26 mouse cellular contexts compared by ENCODE assay signal in the genomic region with DNA sequence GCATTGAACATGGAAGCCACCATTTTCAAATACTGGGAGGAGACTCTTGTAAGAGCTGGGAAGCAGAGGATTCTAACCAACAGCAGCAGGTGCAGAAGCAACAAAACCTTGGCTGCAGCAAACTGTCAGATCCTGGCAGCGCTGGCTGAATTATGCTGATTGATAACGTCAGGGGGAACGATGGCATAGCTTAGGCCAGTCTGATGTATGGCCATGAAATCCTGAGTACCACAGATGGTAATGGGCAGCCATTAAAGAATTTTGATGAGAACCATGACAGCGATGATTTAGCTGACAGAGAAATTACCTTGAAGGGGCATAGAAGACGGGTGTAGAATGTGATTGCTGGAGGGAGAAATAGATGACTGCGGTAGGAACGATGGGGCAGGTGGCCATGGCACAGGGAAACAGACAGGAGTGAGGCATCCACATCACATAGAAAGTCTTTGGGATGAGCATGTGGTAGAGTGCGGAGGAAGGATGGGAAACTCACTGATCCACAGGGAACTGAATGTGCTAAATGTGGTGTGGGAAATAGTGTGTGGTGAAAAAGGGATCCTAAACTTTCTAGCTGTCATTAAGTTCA. TPM values are rescaled to one million over a fixed set of nuclear protein-coding genes. Genes with fewer than 3 reads are reported as not detected.
DNase-seq lines count a peak whose midpoint lies in the region; ATAC-seq and TF ChIP-seq lines count a peak whose summit lies in the region.
"Had no signal": no experiment of that assay in that cellular context is flagged by ENCODE, and none has a peak within 500 bp of the region (broad histone marks: within the 10 kb centered on the region; RNA-seq: fewer than 3 reads in every experiment).

No protein-coding gene starts in this region.

- peaks cover 21% of the 10 kb centered on the region for H3K36me3 ChIP-seq in hindbrain, embryonic 13.5 days
- H3K36me3 ChIP-seq in hindbrain, postnatal 0 days (ENCODE audit: insufficient read depth, low read length), result no peaks in the 10 kb centered on the region; the same call in 1 of the 2 replicates
- H3K36me3 ChIP-seq in midbrain, postnatal 0 days (ENCODE audit: insufficient read depth, low read length), result no peaks in the 10 kb centered on the region; the same call in 1 of the 2 replicates
- H3K36me3 ChIP-seq in midbrain, embryonic 10.5 days, result peaks cover 43% of the 10 kb centered on the region
- peaks cover 4% of the 10 kb centered on the region; the same call in 1 of the 2 replicates for H3K36me3 ChIP-seq in neural tube, embryonic 14.5 days (ENCODE audit: control insufficient read depth, insufficient read depth, low read length)

- ATAC-seq in hindbrain, embryonic 13.5 days (ENCODE audit: low FRiP score), result 0 out of 2 replicates have a peak, but pooled peaks have one; percentile 46
- no peak for ATAC-seq in hindbrain, postnatal 0 days
- ATAC-seq in midbrain, postnatal 0 days (ENCODE audit: low FRiP score), result no peak
- ATAC-seq in neural tube, embryonic 14.5 days (ENCODE audit: low read depth), result peak; percentile 63
- ATAC-seq: CD4-positive, CD25-positive, alpha-beta regulatory T cell, adult 4 months; forebrain, embryonic 14.5 days; forebrain, postnatal 0 days; inflammation-experienced regulatory T-cells, adult 6 months; intestine, embryonic 16.5 days had no signal

- DNase-seq in hindbrain, postnatal 0 days (ENCODE audit: low spot score), result no peak
- DNase-seq in midbrain, postnatal 0 days (ENCODE audit: low spot score), result peak; percentile 5
- no peak for DNase-seq in midbrain, embryonic 10.5 days (ENCODE audit: low spot score)
- peak; percentile 19 for DNase-seq in testis, postnatal 10 days (ENCODE audit: low spot score)
- no peak for DNase-seq in testis, postnatal 14 days (ENCODE audit: low spot score)
- no peak for DNase-seq in cerebellum, adult 2 months
- DNase-seq: adrenal gland, adult 2 months; adrenal gland, postnatal 14 days; cerebellum, adult 11-12 months; cerebellum, adult 9-10 months; cerebellum, postnatal 14 days; forebrain, postnatal 0 days; gastrocnemius, adult 2 months; gastrocnemius, postnatal 14 days; heart, adult 18-20 months; heart, postnatal 14 days; heart, postnatal 4 days had no signal

- TF ChIP-seq CTCF in hindbrain, postnatal 0 days (IDR thresholded peaks at IDR 0.05; ENCODE audit: low read depth), result no peak
- TF ChIP-seq CTCF in midbrain, postnatal 0 days (IDR thresholded peaks at IDR 0.05), result no peak
- TF ChIP-seq CTCF in cerebellum, adult 2 months (IDR thresholded peaks at IDR 0.05; ENCODE audit: borderline replicate concordance, insufficient read depth, low read depth, low read length), result no peak

- no peak overlapping the region for H3K4me2 ChIP-seq in hindbrain, embryonic 13.5 days
- no peak overlapping the region for H3K4me2 ChIP-seq in hindbrain, postnatal 0 days (ENCODE audit: low read depth, low read length)
- no peak overlapping the region for H3K4me2 ChIP-seq in midbrain, postnatal 0 days (ENCODE audit: low read depth, low read length, poor library complexity, severe bottlenecking)
- H3K4me2 ChIP-seq in neural tube, embryonic 14.5 days (ENCODE audit: low read depth, low read length), result no peak overlapping the region
- H3K4me2 ChIP-seq: heart, embryonic 13.5 days; hindbrain, embryonic 15.5 days had no signal

- H3K27me3 ChIP-seq in hindbrain, embryonic 13.5 days, result no peaks in the 10 kb centered on the region
- no peaks in the 10 kb centered on the region for H3K27me3 ChIP-seq in hindbrain, postnatal 0 days (ENCODE audit: insufficient read depth, low read length)
- no peaks in the 10 kb centered on the region for H3K27me3 ChIP-seq in midbrain, postnatal 0 days (ENCODE audit: insufficient read depth, low read length)
- H3K27me3 ChIP-seq in midbrain, embryonic 10.5 days (ENCODE audit: low read depth, poor library complexity, severe bottlenecking), result no peaks in the 10 kb centered on the region
- H3K27me3 ChIP-seq in neural tube, embryonic 14.5 days (ENCODE audit: control insufficient read depth, insufficient read depth, low read length), result no peaks in the 10 kb centered on the region
- H3K27me3 ChIP-seq in cerebellum, adult 2 months (ENCODE audit: control insufficient read depth, insufficient read depth, low read length), result no peaks in the 10 kb centered on the region
- H3K27me3 ChIP-seq: heart, embryonic 13.5 days; hindbrain, embryonic 15.5 days had no signal

- peaks cover 7% of the 10 kb centered on the region for H3K4me1 ChIP-seq in hindbrain, embryonic 13.5 days (replicated peaks)
- H3K4me1 ChIP-seq in hindbrain, postnatal 0 days (ENCODE audit: insufficient read depth, low read length), result no peaks in the 10 kb centered on the region
- no peaks in the 10 kb centered on the region for H3K4me1 ChIP-seq in midbrain, postnatal 0 days (ENCODE audit: insufficient read depth, low read length)
- H3K4me1 ChIP-seq in midbrain, embryonic 10.5 days, result no peaks in the 10 kb centered on the region
- no peaks in the 10 kb centered on the region for H3K4me1 ChIP-seq in neural tube, embryonic 14.5 days (ENCODE audit: control insufficient read depth, insufficient read depth, low read length)
- H3K4me1 ChIP-seq in cerebellum, adult 2 months (ENCODE audit: control insufficient read depth, insufficient read depth, low read length), result no peaks in the 10 kb centered on the region
- H3K4me1 ChIP-seq: forebrain, embryonic 10.5 days had no signal

- H3K27ac ChIP-seq in hindbrain, embryonic 13.5 days, result peak overlapping the region; percentile 35; the same call in 1 of the 2 replicates
- H3K27ac ChIP-seq in hindbrain, postnatal 0 days, result no peak overlapping the region
- no peak overlapping the region for H3K27ac ChIP-seq in midbrain, postnatal 0 days (ENCODE audit: low read depth, low read length)
- no peak overlapping the region for H3K27ac ChIP-seq in midbrain, embryonic 10.5 days (replicated peaks)
- no peak overlapping the region for H3K27ac ChIP-seq in neural tube, embryonic 14.5 days (ENCODE audit: low read depth, low read length)
- no peak overlapping the region for H3K27ac ChIP-seq in cerebellum, adult 2 months (ENCODE audit: insufficient read depth, low read length)
- H3K27ac ChIP-seq: forebrain, embryonic 10.5 days; gastrocnemius, adult 2 months; heart, embryonic 13.5 days; hindbrain, embryonic 15.5 days had no signal

- TF ChIP-seq POLR2A in cerebellum, adult 2 months (IDR thresholded peaks at IDR 0.05; ENCODE audit: borderline replicate concordance, insufficient read depth, low read length), result no peak

- no peaks in the 10 kb centered on the region for H3K9me3 ChIP-seq in hindbrain, embryonic 13.5 days
- H3K9me3 ChIP-seq in hindbrain, postnatal 0 days (ENCODE audit: low read length), result no peaks in the 10 kb centered on the region
- H3K9me3 ChIP-seq in midbrain, postnatal 0 days (ENCODE audit: low read length), result no peaks in the 10 kb centered on the region
- 0 out of 2 replicates have a peak, but pooled peaks cover 3% of the 10 kb centered on the region for H3K9me3 ChIP-seq in midbrain, embryonic 10.5 days (replicated peaks)
- H3K9me3 ChIP-seq in neural tube, embryonic 14.5 days (ENCODE audit: control insufficient read depth, low read length), result no peaks in the 10 kb centered on the region
- H3K9me3 ChIP-seq: heart, embryonic 13.5 days; hindbrain, embryonic 15.5 days had no signal

- H3K4me3 ChIP-seq in hindbrain, embryonic 13.5 days, result no peak overlapping the region
- H3K4me3 ChIP-seq in hindbrain, postnatal 0 days (ENCODE audit: low read length), result no peak overlapping the region
- no peak overlapping the region for H3K4me3 ChIP-seq in midbrain, postnatal 0 days (ENCODE audit: low read depth, low read length)
- H3K4me3 ChIP-seq in midbrain, embryonic 10.5 days, result no peak overlapping the region
- H3K4me3 ChIP-seq in neural tube, embryonic 14.5 days (ENCODE audit: low read depth, low read length), result no peak overlapping the region
- H3K4me3 ChIP-seq in cerebellum, adult 2 months (replicated peaks; ENCODE audit: insufficient read depth, low read depth, low read length), result no peak overlapping the region
- H3K4me3 ChIP-seq: forebrain, embryonic 10.5 days; gastrocnemius, adult 2 months; heart, embryonic 13.5 days; hindbrain, embryonic 15.5 days had no signal

- no peak overlapping the region for H3K9ac ChIP-seq in hindbrain, embryonic 13.5 days
- no peak overlapping the region for H3K9ac ChIP-seq in hindbrain, postnatal 0 days (replicated peaks; ENCODE audit: low read length)
- H3K9ac ChIP-seq in midbrain, postnatal 0 days (replicated peaks; ENCODE audit: low read length, poor library complexity, severe bottlenecking), result no peak overlapping the region
- H3K9ac ChIP-seq in neural tube, embryonic 14.5 days (replicated peaks; ENCODE audit: low read depth, low read length), result no peak overlapping the region
- H3K9ac ChIP-seq: forebrain, postnatal 0 days; heart, embryonic 13.5 days; hindbrain, embryonic 15.5 days had no signal

- WGBS in hindbrain, embryonic 13.5 days, result 55% methylated on average over 8 of the region's 8 CpGs
- 70% methylated on average over 8 of the region's 8 CpGs for WGBS in hindbrain, postnatal 0 days
- whole genome bisulfite sequencing in midbrain, postnatal 0 days, result 71% methylated on average over 8 of the region's 8 CpGs
- 89% methylated on average over 8 of the region's 8 CpGs for WGBS in midbrain, embryonic 10.5 days
- WGBS in neural tube, embryonic 14.5 days, result 45% methylated on average over 8 of the region's 8 CpGs
- WGBS in cerebellum, adult 2 months, result 73% methylated on average over 8 of the region's 8 CpGs

RNA-seq across cellular contexts. Expression of a gene that starts 8.0 kb away (rescaled TPM):
- polyA plus RNA-seq in hindbrain, embryonic 13.5 days (2015; fragmentation: Nextera tagmentation; extraction: Ambion mirVana), result 9.3 and 9.7 TPM in 2 replicates
- 1.8 and 6.6 TPM in 2 replicates for total RNA-seq in hindbrain, postnatal 0 days (2014; rRNA removed)
- polyA plus RNA-seq in hindbrain, postnatal 0 days (2015; fragmentation: Nextera tagmentation; extraction: Ambion mirVana), result 6.0 and 7.9 TPM in 2 replicates
- total RNA-seq in midbrain, postnatal 0 days (2014; rRNA removed), result 2.6 and 3.1 TPM in 2 replicates
- 5.5 and 5.7 TPM in 2 replicates for polyA plus RNA-seq in midbrain, postnatal 0 days (2015; fragmentation: Nextera tagmentation; extraction: Ambion mirVana)
- polyA plus RNA-seq in midbrain, embryonic 10.5 days (2016; fragmentation: Nextera tagmentation; extraction: Ambion mirVana), result 13.8 and 14.6 TPM in 2 replicates
- 8.6 and 9.7 TPM in 2 replicates for polyA plus RNA-seq in neural tube, embryonic 14.5 days (2014; fragmentation: Nextera tagmentation; extraction: Ambion mirVana)
- polyA plus RNA-seq in cerebellum, adult 2 months (2012; rRNA removed), result 3.9 and 4.3 TPM in 2 replicates

Comparison
In these comparisons a context has a peak if more than half of its experiments do, and no peak if none do; other contexts are left out.
1. ATAC-seq: peak in hindbrain, embryonic 13.5 days (single experiment) and neural tube, embryonic 14.5 days (single experiment); none in hindbrain, postnatal 0 days (single experiment) and midbrain, postnatal 0 days (single experiment).
2. DNase-seq: peak in midbrain, postnatal 0 days (single experiment) and testis, postnatal 10 days (single experiment); none in hindbrain, postnatal 0 days (single experiment), midbrain, embryonic 10.5 days (single experiment), testis, postnatal 14 days (single experiment) and cerebellum, adult 2 months (0 of 2).